Mouse (Mus musculus): Measurements from ENCODE around the gene Msgn1. TPM values are rescaled to one million over a fixed set of nuclear protein-coding genes. Genes with fewer than 3 reads are reported as not detected.

Gene Msgn1
- polyA plus RNA-seq, 1 experiment from 2014 or later: not detected

DNA sequence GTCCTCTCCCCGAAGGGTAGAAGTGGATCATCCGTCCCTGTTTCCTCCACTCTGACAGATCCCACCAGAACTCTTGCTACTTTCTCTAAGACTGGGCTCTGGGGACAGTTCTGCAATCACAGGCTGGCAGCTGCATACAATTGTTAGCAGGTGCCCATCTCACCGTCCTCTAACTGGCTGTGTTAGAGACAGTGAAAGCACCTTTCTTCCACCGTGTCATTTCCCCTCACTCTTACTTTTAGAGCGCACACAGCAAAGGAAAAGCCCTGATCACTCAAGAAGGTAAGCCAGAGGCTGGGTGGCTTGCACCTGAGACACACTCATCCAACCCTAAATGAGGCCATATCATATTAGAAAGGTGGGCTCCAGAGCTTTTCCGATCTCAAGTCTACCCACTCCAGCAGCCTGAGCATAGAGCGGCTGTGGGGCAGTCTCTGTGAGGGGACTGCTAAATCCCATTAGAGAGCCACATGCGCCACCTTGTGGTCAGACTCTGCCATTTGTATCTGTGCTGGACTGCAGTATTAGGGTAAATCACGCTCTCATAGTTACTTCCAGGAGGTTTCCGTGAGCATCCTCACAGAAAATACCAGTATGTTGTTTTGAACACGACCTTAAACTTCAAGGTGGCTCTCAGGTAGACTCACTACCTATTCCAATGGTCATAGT lies 30.2 kb downstream of the Msgn1 start:
- no peaks in the 10 kb centered on the region for H3K36me3 ChIP-seq (ENCODE audit: control insufficient read depth, insufficient read depth, low read length)
- no peaks in the 10 kb centered on the region for H3K4me1 ChIP-seq (ENCODE audit: control insufficient read depth, insufficient read depth, low read length)
- no peaks in the 10 kb centered on the region for H3K9me3 ChIP-seq (replicated peaks; ENCODE audit: control insufficient read depth, low read length)
- ATAC-seq (peak; percentile 98), DNase-seq (ENCODE audit: low spot score) (peak; percentile 96)
- H3K9ac ChIP-seq (ENCODE audit: low read length): no peak overlapping the region
- H3K4me3 ChIP-seq (ENCODE audit: low read depth, low read length): no peak overlapping the region
- no peaks in the 10 kb centered on the region for H3K27me3 ChIP-seq (replicated peaks; ENCODE audit: control insufficient read depth, insufficient read depth, low read length)
- peak overlapping the region; percentile 28 for H3K4me2 ChIP-seq (ENCODE audit: low read length)
- 25% methylated on average over 11 of the region's 11 CpGs for WGBS
- H3K27ac ChIP-seq (ENCODE audit: low read depth, low read length): no peak overlapping the region

DNA sequence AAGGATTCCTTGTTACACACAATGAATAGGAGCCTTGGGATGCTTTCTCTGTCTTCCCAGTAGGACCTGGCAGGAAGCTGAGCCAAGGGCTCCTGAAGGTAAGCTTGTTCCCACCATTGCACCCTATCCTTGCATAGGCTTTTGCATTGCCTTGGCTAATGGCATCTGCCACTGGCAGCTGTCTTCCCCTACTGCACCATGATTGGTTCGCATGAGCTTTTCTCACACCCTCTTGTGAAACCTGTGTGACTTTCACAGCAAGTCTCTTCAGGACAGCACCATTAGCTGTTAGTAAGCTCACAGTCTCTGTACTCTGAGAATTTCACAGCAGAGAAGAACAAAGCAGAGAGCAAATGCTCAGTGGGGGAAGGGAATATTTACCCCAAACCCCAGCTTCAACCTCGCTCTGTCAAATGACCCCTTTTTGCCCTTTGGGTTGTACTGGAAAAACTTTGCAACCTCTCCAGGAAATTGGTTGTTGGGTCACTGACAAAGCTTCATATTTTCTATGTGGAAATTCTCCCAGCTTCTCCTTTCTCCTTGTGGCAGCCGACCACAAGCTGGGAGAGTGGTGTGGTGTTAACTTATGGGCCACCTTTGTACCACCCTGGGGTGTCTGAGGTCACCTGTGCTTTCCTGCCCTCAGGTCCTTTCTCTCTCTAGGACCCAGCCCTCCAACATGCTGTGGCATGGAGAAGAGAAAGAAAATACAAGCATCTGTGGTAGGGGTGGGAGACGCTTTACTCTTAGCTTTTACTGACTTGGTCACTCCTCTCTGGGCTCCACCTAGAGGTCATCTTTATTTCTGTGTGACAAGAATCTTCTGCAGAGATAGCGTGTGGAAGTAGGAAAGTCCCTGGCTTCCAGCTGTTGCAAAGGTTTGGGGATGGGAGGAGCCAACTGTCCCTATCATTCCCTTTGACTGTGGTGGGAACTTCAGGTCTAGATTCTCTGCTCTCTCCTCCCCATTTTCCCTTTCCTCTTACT lies 31.1 kb downstream of the Msgn1 start:
- H3K27ac ChIP-seq (ENCODE audit: low read depth, low read length): no peak overlapping the region
- WGBS: 62% methylated on average over 5 of the region's 5 CpGs
- no peaks in the 10 kb centered on the region for H3K4me1 ChIP-seq (ENCODE audit: control insufficient read depth, insufficient read depth, low read length)
- H3K4me2 ChIP-seq (ENCODE audit: low read length): no peak overlapping the region
- H3K4me3 ChIP-seq (ENCODE audit: low read depth, low read length): no peak overlapping the region
- DNase-seq (ENCODE audit: low spot score) (no peak), ATAC-seq (no peak)
- no peaks in the 10 kb centered on the region for H3K9me3 ChIP-seq (replicated peaks; ENCODE audit: control insufficient read depth, low read length)
- no peaks in the 10 kb centered on the region for H3K27me3 ChIP-seq (replicated peaks; ENCODE audit: control insufficient read depth, insufficient read depth, low read length)
- H3K9ac ChIP-seq (ENCODE audit: low read length): no peak overlapping the region
- H3K36me3 ChIP-seq (ENCODE audit: control insufficient read depth, insufficient read depth, low read length): no peaks in the 10 kb centered on the region

DNA sequence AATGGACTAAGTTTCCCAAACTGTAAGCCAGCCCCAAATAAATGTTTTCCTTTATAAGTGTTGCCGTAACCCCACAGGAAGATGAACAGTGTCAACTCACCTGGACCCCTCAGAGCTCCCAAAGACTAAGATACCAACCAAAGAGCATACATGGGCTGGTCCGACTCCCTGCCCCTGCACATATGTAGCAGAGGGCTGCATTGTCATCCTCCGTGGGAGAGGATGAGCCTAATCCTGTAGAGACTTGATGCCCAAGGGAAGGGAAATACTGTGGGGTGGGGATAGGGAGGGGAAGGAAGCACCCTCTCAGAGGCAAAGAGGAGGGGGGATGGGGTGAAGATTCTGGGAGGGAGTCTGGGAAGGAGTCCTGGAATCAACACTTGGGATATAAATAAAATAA lies 50.1 kb downstream of the Msgn1 start:
- no peaks in the 10 kb centered on the region for H3K27me3 ChIP-seq (replicated peaks; ENCODE audit: control insufficient read depth, insufficient read depth, low read length)
- H3K4me3 ChIP-seq (ENCODE audit: low read depth, low read length): no peak overlapping the region
- 91% methylated on average over 3 of the region's 3 CpGs for WGBS
- no peak overlapping the region for H3K4me2 ChIP-seq (ENCODE audit: low read length)
- DNase-seq (ENCODE audit: low spot score): no peak
- no peak overlapping the region for H3K27ac ChIP-seq (ENCODE audit: low read depth, low read length)
- H3K4me1 ChIP-seq (ENCODE audit: control insufficient read depth, insufficient read depth, low read length): no peaks in the 10 kb centered on the region
- no peaks in the 10 kb centered on the region for H3K36me3 ChIP-seq (ENCODE audit: control insufficient read depth, insufficient read depth, low read length)
- ATAC-seq: no peak
- H3K9me3 ChIP-seq (replicated peaks; ENCODE audit: control insufficient read depth, low read length): no peaks in the 10 kb centered on the region
- H3K9ac ChIP-seq (ENCODE audit: low read length): no peak overlapping the region

Other genes starting within 250 kb of the Msgn1 start
- 0.36 and 0.63 TPM in 2 replicates for gene Kcns3, start 57.9 kb downstream of the Msgn1 start, polyA plus RNA-seq (2014; fragmentation: Nextera tagmentation; extraction: Ambion mirVana)
- gene Gen1, start 56.8 kb upstream of the Msgn1 start, polyA plus RNA-seq (2014; fragmentation: Nextera tagmentation; extraction: Ambion mirVana): 6.7 and 6.9 TPM in 2 replicates
- gene Smc6, start 56.9 kb upstream of the Msgn1 start, polyA plus RNA-seq (2014; fragmentation: Nextera tagmentation; extraction: Ambion mirVana): 104 and 111 TPM in 2 replicates
- 12.8 and 19.7 TPM in 2 replicates for gene Vsnl1, start 227.6 kb upstream of the Msgn1 start, polyA plus RNA-seq (2014; fragmentation: Nextera tagmentation; extraction: Ambion mirVana)
- 0.09 and 0.15 TPM in 2 replicates for gene Rad51ap2, start 247.1 kb upstream of the Msgn1 start, polyA plus RNA-seq (2014; fragmentation: Nextera tagmentation; extraction: Ambion mirVana)